Mouse (Mus musculus): ENCODE measurements around the gene Eif2s3x. TPM values are rescaled to one million over a fixed set of nuclear protein-coding genes. Genes with fewer than 3 reads are reported as not detected.

Eif2s3x gene
- polyA plus RNA-seq (2012) = 17.2 and 22.7 TPM in 2 replicates

GRCm38 (mm10) chrX:94212597-94213321 lies at the start of gene Eif2s3x:
Eif2s3x (minus strand) TSS chrX:94212862.
- TF ChIP-seq GATA1 (IDR thresholded peaks at IDR 0.05; ENCODE audit: low read length) = no peak

GRCm38 (mm10) chrX:94235601-94236000 lies 22.9 kb upstream of the Eif2s3x start:
- no peak for TF ChIP-seq GATA1 (IDR thresholded peaks at IDR 0.05; ENCODE audit: low read length)

GRCm38 (mm10) chrX:94235190-94235555 lies 22.5 kb upstream of the Eif2s3x start:
- no peak for TF ChIP-seq GATA1 (IDR thresholded peaks at IDR 0.05; ENCODE audit: low read length)

GRCm38 (mm10) chrX:94234532-94235189 lies 22.0 kb upstream of the Eif2s3x start, which contains the start of gene Klhl15:
Klhl15 (plus strand) TSS chrX:94234599.
- no peak for TF ChIP-seq GATA1 (IDR thresholded peaks at IDR 0.05; ENCODE audit: low read length)

- no peak for TF ChIP-seq GATA1 (IDR thresholded peaks at IDR 0.05; ENCODE audit: low read length)
These were observed 21.4 kb upstream of the Eif2s3x start for GRCm38 (mm10) chrX:94233936-94234531.

- TF ChIP-seq GATA1 (IDR thresholded peaks at IDR 0.05; ENCODE audit: low read length) = no peak
These were observed 20.8 kb upstream of the Eif2s3x start for GRCm38 (mm10) chrX:94233432-94233831.

GRCm38 (mm10) chrX:94213384-94213783 lies 722 bp upstream of the Eif2s3x start:
- no peak for TF ChIP-seq GATA1 (IDR thresholded peaks at IDR 0.05; ENCODE audit: low read length)

- TF ChIP-seq GATA1 (IDR thresholded peaks at IDR 0.05; ENCODE audit: low read length) = no peak
These were observed 432 bp downstream of the Eif2s3x start for GRCm38 (mm10) chrX:94212264-94212596.

- no peak for TF ChIP-seq GATA1 (IDR thresholded peaks at IDR 0.05; ENCODE audit: low read length)
These were observed 14.9 kb downstream of the Eif2s3x start for GRCm38 (mm10) chrX:94197789-94198188.

- no peak for TF ChIP-seq GATA1 (IDR thresholded peaks at IDR 0.05; ENCODE audit: low read length)
These were observed 27.5 kb downstream of the Eif2s3x start for GRCm38 (mm10) chrX:94185156-94185555.

GRCm38 (mm10) chrX:94183814-94184213 lies 28.8 kb downstream of the Eif2s3x start:
- TF ChIP-seq GATA1 (IDR thresholded peaks at IDR 0.05; ENCODE audit: low read length) = no peak

- no peak for TF ChIP-seq GATA1 (IDR thresholded peaks at IDR 0.05; ENCODE audit: low read length)
These were observed 34.8 kb downstream of the Eif2s3x start for GRCm38 (mm10) chrX:94177715-94178340.

- TF ChIP-seq GATA1 (IDR thresholded peaks at IDR 0.05; ENCODE audit: low read length) = no peak
These were observed 43.3 kb downstream of the Eif2s3x start for GRCm38 (mm10) chrX:94169348-94169747.

- no peak for TF ChIP-seq GATA1 (IDR thresholded peaks at IDR 0.05; ENCODE audit: low read length)
These were observed 60.3 kb downstream of the Eif2s3x start for GRCm38 (mm10) chrX:94152251-94152830.

GRCm38 (mm10) chrX:94150471-94150870 lies 62.2 kb downstream of the Eif2s3x start:
- no peak for TF ChIP-seq GATA1 (IDR thresholded peaks at IDR 0.05; ENCODE audit: low read length)
